Mouse (Mus musculus): ENCODE data around the gene Als2.

DNA sequence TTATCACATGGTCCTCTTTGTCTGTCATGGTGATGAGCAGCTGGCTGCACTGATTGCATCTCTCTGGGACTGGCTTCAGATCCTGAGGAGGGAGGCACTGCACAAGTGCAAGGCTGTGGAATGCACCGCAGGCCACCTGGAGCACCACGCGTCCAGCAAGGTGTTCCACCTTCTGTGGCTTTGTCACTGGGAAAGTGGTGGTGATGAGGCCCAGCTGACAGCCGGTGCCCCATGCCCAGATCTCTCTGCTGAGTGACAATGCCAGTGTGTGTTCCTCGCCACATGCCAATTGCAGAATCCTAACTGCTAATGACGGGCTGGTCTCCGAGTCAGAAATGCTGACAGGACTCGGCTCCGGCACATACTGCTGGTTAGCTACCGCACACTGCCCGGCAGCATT, 21.6 kb downstream of the Als2 start:
- TF ChIP-seq CTCF (IDR thresholded peaks at IDR 0.05) = no peak
- TF ChIP-seq EP300 (IDR thresholded peaks at IDR 0.05) = no peak

All from lung, postnatal 0 days (tissue).